Mouse (Mus musculus) lung, adult 2 months (tissue): ENCODE measurements around the gene Kcnb1.

ENCODE experiments used
- CTCF ChIP-seq: fragments of 200-500 bp; IDR thresholded peaks from 2 replicates; pipeline ENCODE4 v1.5.1; 2011; ENCODE audit warnings: mild to moderate bottlenecking, low read length, control low read depth; ENCODE audit not compliant: insufficient read depth
- POLR2A ChIP-seq: fragments of 200-500 bp; IDR thresholded peaks from 2 replicates; pipeline ENCODE4 v1.6.1; 2011; ENCODE audit warnings: low read depth, mild to moderate bottlenecking, control low read depth, low read length, borderline replicate concordance; ENCODE audit errors: extremely low read depth

DNA sequence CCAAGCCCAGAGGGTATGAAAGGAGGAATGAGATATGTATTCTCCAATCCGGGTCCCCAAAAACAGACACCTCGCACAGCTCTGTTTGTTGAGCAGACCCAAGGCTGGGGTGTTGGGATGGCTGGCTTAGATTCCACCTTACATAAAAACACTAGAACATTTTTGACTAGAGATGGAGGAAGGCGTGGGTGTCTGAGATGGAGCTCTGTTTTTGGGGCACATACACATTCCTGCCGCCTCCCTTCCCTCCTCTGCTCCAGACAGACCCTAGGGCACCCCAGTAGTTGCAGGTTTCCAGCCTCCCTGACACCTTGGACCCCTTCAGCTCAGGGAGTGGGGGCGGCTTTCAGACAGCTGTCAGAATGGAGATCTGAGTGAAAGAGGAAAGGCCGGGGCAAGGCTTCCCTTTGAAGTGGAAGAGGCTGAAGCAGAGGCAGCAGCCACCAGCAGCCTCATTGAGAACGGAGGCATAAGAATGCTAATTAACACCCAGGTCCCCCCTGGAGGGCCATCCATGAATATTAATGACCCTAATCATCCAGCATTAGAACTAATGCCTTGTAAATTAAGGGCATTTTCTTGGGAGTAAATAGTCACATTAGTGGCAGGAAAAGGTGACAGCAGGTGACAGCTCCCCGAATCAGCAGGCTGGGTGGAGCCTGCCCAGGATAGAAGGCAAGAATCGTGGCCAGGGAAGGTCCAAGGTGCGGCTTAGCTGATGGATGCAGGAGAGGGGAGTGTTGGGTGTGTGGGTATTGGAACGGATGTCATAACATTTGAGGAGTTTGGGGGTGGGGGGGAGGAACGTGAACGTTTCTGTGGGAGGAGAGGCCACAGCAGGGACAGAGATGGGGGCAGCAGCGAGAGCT is 45.3 kb downstream of the Kcnb1 start:
- no peak for TF ChIP-seq CTCF
- no peak for TF ChIP-seq POLR2A
